Mouse (Mus musculus): ENCODE results near the gene Prune2. TPM values are rescaled to one million over a fixed set of nuclear protein-coding genes. Genes with fewer than 3 reads are reported as not detected.

Prune2 gene
- polyA plus RNA-seq, 1 experiment from 2014 or later, result 7.7 TPM

DNA sequence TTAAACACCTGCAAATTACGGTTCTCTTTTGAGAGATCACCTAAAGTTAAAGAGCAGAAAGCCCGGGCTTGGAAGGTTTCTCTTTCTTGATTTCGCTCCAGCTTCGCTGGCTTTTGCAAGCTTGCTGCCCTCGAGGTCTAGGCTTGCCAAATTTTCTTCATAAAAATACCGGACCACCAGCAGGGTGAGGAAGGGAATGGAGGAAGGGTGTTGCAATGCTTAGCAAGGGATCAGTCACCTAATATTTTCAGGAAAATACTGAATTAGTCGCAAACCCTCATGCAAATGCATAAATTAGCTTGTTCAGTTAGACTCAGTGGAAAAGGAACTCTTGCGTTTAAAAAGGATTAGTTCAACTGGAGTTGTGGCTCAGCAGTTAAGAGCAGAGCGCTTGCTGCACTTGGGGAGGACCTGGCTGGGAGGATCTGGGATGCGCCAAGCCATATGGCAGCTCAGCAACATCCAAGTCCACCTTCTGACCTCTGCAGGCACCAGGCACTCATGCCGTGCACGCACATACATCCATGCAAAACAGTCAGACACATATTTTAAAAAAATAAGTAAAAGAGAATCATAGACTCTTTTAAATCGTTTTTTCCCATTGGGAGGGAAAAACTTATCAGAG, 259.1 kb downstream of the Prune2 start:
- Histone ChIP-seq H3K36me3 (ENCODE audit: control insufficient read depth, insufficient read depth, low read length) (no peaks in the 10 kb centered on the region), H3K27ac (replicated peaks; ENCODE audit: low read depth, low read length) (no peak overlapping the region), H3K4me1 (ENCODE audit: control insufficient read depth, insufficient read depth, low read length) (no peaks in the 10 kb centered on the region), H3K4me2 (ENCODE audit: low read length) (no peak overlapping the region), H3K27me3 (ENCODE audit: control insufficient read depth, insufficient read depth, low read length) (no peaks in the 10 kb centered on the region), H3K9me3 (ENCODE audit: control insufficient read depth, low read length) (no peaks in the 10 kb centered on the region), H3K4me3 (replicated peaks; ENCODE audit: low read depth, low read length) (no peak overlapping the region), H3K9ac (replicated peaks; ENCODE audit: low read length) (no peak overlapping the region)
- no peak for ATAC-seq (ENCODE audit: low FRiP score, low TSS enrichment)
- WGBS, result 77% methylated on average over 13 of the region's 13 CpGs
- no peak for DNase-seq

DNA sequence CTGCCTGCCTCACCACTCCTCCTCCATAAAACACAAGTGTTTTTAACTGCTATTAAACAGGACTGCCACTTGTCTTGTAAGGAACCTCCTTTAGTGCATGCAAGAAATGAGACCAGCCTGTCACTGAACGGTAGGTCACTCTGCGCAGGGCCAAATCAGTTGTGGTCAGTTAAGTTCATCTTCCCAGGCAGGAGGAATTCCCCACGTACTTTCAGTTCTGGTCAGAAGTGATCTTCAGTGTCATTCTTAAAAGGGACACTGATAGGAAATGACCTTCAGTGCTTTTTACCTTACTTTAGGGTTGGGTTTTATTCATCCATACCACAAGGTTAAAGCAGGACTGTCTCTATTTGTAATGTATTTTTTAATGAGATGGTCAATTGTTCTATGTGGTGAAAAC, 262.3 kb downstream of the Prune2 start:
- no peak overlapping the region for H3K27ac ChIP-seq (replicated peaks; ENCODE audit: low read depth, low read length)
- H3K9ac ChIP-seq (replicated peaks; ENCODE audit: low read length), result no peak overlapping the region
- no peaks in the 10 kb centered on the region for H3K9me3 ChIP-seq (ENCODE audit: control insufficient read depth, low read length)
- no peak overlapping the region for H3K4me2 ChIP-seq (ENCODE audit: low read length)
- H3K4me3 ChIP-seq (replicated peaks; ENCODE audit: low read depth, low read length), result no peak overlapping the region
- no peaks in the 10 kb centered on the region for H3K36me3 ChIP-seq (ENCODE audit: control insufficient read depth, insufficient read depth, low read length)
- H3K27me3 ChIP-seq (ENCODE audit: control insufficient read depth, insufficient read depth, low read length), result no peaks in the 10 kb centered on the region
- H3K4me1 ChIP-seq (ENCODE audit: control insufficient read depth, insufficient read depth, low read length), result no peaks in the 10 kb centered on the region
- WGBS, result 91% methylated on average over 3 of the region's 3 CpGs
- ATAC-seq (ENCODE audit: low FRiP score, low TSS enrichment) (no peak), DNase-seq (no peak)

DNA sequence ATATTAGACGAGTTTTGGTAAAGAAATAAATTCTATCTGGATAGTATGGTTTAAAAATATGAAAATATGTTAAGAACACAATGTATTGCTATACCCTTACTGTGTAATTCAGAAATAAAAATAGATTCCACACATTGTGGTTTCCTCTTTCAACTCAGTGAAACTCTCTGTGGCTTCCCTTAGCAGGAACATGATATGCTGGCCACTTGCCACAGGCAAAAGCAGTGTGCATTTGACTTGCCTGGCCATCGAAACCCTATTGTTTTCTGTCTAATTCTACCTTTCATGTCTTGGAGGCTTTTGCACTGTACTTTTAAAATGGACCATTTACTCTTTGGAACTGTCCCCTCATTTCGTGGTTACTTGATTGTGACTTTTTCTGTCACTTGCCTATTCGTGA, 267.9 kb downstream of the Prune2 start:
- ATAC-seq (ENCODE audit: low FRiP score, low TSS enrichment) (no peak), DNase-seq (no peak)
- no peaks in the 10 kb centered on the region for H3K9me3 ChIP-seq (ENCODE audit: control insufficient read depth, low read length)
- H3K27me3 ChIP-seq (ENCODE audit: control insufficient read depth, insufficient read depth, low read length), result no peaks in the 10 kb centered on the region
- WGBS, result 81% methylated on average over 4 of the region's 4 CpGs
- no peak overlapping the region for H3K4me3 ChIP-seq (replicated peaks; ENCODE audit: low read depth, low read length)
- H3K9ac ChIP-seq (replicated peaks; ENCODE audit: low read length), result no peak overlapping the region
- H3K27ac ChIP-seq (replicated peaks; ENCODE audit: low read depth, low read length), result no peak overlapping the region
- no peaks in the 10 kb centered on the region for H3K36me3 ChIP-seq (ENCODE audit: control insufficient read depth, insufficient read depth, low read length)
- no peak overlapping the region for H3K4me2 ChIP-seq (ENCODE audit: low read length)
- no peaks in the 10 kb centered on the region for H3K4me1 ChIP-seq (ENCODE audit: control insufficient read depth, insufficient read depth, low read length)

DNA sequence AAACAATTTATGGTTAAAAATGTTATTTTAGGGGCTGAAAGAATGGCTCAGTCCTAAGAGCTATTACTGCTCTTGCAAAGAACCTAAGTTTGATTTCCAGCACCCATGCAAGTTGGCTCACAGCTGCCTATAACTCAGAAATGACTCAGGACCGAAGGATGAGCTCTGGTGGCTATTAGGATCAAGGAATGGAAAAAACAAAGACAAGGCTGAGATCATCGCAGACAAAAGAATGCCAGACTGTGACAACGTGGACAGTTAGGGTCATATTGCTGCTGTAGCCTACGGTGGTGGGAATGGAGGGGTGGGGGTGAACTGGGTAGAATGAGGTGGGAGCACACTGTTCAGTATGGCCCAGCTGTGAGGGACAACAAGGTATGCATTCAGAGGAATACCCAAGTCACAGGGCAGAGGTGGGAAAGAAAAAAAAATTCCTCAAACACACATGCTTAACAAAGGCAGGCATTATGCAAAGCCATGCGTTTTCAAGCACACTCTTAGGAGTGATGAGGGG, 269.7 kb downstream of the Prune2 start:
- H3K27me3 ChIP-seq (ENCODE audit: control insufficient read depth, insufficient read depth, low read length), result no peaks in the 10 kb centered on the region
- no peak overlapping the region for H3K9ac ChIP-seq (replicated peaks; ENCODE audit: low read length)
- no peak overlapping the region for H3K27ac ChIP-seq (replicated peaks; ENCODE audit: low read depth, low read length)
- no peak overlapping the region for H3K4me2 ChIP-seq (ENCODE audit: low read length)
- no peak for ATAC-seq (ENCODE audit: low FRiP score, low TSS enrichment)
- no peaks in the 10 kb centered on the region for H3K36me3 ChIP-seq (ENCODE audit: control insufficient read depth, insufficient read depth, low read length)
- WGBS, result 71% methylated on average over 5 of the region's 5 CpGs
- H3K4me1 ChIP-seq (ENCODE audit: control insufficient read depth, insufficient read depth, low read length), result no peaks in the 10 kb centered on the region
- DNase-seq, result no peak
- no peaks in the 10 kb centered on the region for H3K9me3 ChIP-seq (ENCODE audit: control insufficient read depth, low read length)
- no peak overlapping the region for H3K4me3 ChIP-seq (replicated peaks; ENCODE audit: low read depth, low read length)

DNA sequence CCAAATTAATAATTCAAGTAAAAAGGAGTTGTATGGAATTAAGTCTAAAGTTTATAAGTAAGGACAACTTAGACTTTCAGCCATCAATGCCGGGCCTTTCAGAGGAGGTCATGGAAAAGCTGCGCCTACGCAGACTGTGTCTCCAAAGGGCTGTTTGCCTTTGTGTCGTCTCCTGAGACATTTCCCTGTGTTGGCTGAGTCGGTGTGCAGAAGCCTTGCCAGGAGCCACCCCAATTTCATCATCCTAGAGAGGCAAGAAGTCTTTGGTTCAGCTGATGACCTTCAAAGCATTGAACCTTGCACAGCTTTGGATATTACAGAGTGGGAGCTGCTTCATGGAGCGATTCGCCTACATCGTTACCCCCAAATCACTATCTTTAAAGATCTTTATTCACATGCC, 270.2 kb downstream of the Prune2 start:
- Histone ChIP-seq H3K27me3 (ENCODE audit: control insufficient read depth, insufficient read depth, low read length) (no peaks in the 10 kb centered on the region), H3K9me3 (ENCODE audit: control insufficient read depth, low read length) (no peaks in the 10 kb centered on the region), H3K4me2 (ENCODE audit: low read length) (no peak overlapping the region), H3K4me3 (replicated peaks; ENCODE audit: low read depth, low read length) (no peak overlapping the region), H3K9ac (replicated peaks; ENCODE audit: low read length) (no peak overlapping the region), H3K36me3 (ENCODE audit: control insufficient read depth, insufficient read depth, low read length) (no peaks in the 10 kb centered on the region), H3K27ac (replicated peaks; ENCODE audit: low read depth, low read length) (no peak overlapping the region), H3K4me1 (ENCODE audit: control insufficient read depth, insufficient read depth, low read length) (no peaks in the 10 kb centered on the region)
- no peak for ATAC-seq (ENCODE audit: low FRiP score, low TSS enrichment)
- DNase-seq, result no peak
- 92% methylated on average over 8 of the region's 8 CpGs for WGBS

DNA sequence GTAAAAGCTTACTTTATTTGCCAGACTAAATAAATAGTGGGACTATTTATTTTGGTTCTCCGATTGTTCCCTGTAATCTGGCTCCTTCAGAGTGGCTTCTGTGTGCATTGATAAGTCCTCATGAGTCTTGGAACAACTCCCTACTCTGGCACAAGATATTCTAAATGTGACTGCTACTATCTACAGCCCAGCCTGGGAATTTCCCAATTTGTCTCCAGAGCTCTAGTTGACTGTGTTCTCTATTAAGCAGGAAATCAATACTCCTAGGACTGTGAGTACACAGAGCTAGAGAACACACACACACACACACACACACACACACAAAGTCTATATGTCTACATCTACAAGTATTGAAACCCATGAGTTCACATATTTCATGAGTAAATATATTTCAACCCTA, 274.1 kb downstream of the Prune2 start:
- Histone ChIP-seq H3K27ac (replicated peaks; ENCODE audit: low read depth, low read length) (no peak overlapping the region), H3K9ac (replicated peaks; ENCODE audit: low read length) (no peak overlapping the region), H3K4me3 (replicated peaks; ENCODE audit: low read depth, low read length) (no peak overlapping the region), H3K36me3 (ENCODE audit: control insufficient read depth, insufficient read depth, low read length) (no peaks in the 10 kb centered on the region), H3K9me3 (ENCODE audit: control insufficient read depth, low read length) (no peaks in the 10 kb centered on the region), H3K4me2 (ENCODE audit: low read length) (no peak overlapping the region), H3K27me3 (ENCODE audit: control insufficient read depth, insufficient read depth, low read length) (no peaks in the 10 kb centered on the region), H3K4me1 (ENCODE audit: control insufficient read depth, insufficient read depth, low read length) (no peaks in the 10 kb centered on the region)
- ATAC-seq (ENCODE audit: low FRiP score, low TSS enrichment) (no peak), DNase-seq (no peak)
- WGBS, result 93% methylated on average over 1 of the region's 1 CpGs

DNA sequence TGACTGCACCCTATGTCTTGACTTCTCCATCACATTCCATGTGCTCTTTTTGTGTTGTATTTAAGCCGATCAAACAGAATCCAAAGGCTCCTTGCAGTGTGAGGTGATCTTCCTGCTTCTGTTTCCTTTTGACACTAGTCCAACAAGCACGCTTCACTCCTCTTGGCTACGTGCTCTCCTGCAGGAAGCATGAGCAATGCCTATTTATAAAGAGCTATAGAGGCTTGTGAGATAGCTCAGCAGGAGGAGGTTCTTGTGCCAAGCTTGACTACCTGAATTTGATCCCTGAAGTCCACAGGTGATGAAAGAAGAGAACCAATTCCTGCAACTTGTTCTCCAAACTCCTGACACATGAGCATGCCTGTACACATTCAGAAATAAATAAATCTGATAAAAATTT, 282.6 kb downstream of the Prune2 start:
- H3K9ac ChIP-seq (replicated peaks; ENCODE audit: low read length), result no peak overlapping the region
- WGBS, result 91% methylated on average over 3 of the region's 3 CpGs

DNA sequence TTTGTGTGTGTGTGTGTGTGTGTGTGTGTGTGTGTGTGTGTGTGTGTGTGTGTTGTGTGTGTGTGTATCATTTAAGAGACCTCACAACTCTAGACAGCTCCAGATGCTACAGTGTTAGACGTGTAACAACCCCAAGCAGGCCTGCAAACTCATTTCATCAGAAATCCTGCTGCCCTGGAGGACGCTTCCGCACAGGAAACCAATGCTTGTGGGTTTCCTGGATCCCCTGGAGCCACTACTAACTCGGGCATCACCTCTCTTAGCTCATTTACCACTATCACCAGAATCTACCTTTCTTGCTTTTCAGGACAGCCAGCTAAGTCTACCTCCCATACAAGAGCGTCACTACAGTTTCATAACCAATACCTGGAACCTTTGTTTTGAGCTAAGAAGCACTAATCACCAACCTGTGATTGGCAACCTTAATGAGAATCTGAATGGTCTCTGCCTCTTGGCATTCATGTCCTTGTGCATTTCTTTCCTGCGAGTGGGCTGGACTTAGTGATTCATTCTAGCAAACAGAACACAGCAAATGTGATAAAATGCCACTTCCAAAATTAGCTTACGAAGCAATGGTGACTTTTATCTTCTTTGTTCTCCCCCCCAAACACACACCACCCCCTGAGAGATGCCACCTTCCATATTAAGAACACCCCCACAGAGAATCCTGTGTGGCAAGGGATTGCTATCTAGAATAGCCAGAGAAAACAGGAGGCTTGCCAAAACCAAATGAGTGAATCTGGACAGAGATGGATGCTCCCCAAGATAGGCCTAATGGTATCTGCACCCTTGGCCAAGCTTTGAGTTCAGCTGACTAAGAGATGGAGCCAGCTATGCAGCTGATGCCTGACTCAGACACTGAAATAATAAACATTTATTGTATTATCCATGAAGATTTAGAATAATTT, 284.5 kb downstream of the Prune2 start:
- no peaks in the 10 kb centered on the region for H3K9me3 ChIP-seq (ENCODE audit: control insufficient read depth, low read length)
- no peak overlapping the region for H3K9ac ChIP-seq (replicated peaks; ENCODE audit: low read length)
- H3K4me3 ChIP-seq (replicated peaks; ENCODE audit: low read depth, low read length), result no peak overlapping the region
- no peaks in the 10 kb centered on the region for H3K36me3 ChIP-seq (ENCODE audit: control insufficient read depth, insufficient read depth, low read length)
- H3K4me1 ChIP-seq (ENCODE audit: control insufficient read depth, insufficient read depth, low read length), result no peaks in the 10 kb centered on the region
- H3K4me2 ChIP-seq (ENCODE audit: low read length), result no peak overlapping the region
- H3K27me3 ChIP-seq (ENCODE audit: control insufficient read depth, insufficient read depth, low read length), result no peaks in the 10 kb centered on the region
- no peak for ATAC-seq (ENCODE audit: low FRiP score, low TSS enrichment)
- no peak overlapping the region for H3K27ac ChIP-seq (replicated peaks; ENCODE audit: low read depth, low read length)
- DNase-seq, result no peak
- WGBS, result 91% methylated on average over 7 of the region's 7 CpGs

More for the DNA sequence above, 282.6 kb downstream of the Prune2 start:
- Histone ChIP-seq H3K9me3 (ENCODE audit: control insufficient read depth, low read length) (no peaks in the 10 kb centered on the region), H3K27me3 (ENCODE audit: control insufficient read depth, insufficient read depth, low read length) (no peaks in the 10 kb centered on the region), H3K4me3 (replicated peaks; ENCODE audit: low read depth, low read length) (no peak overlapping the region), H3K27ac (replicated peaks; ENCODE audit: low read depth, low read length) (no peak overlapping the region), H3K4me2 (ENCODE audit: low read length) (no peak overlapping the region), H3K4me1 (ENCODE audit: control insufficient read depth, insufficient read depth, low read length) (no peaks in the 10 kb centered on the region), H3K36me3 (ENCODE audit: control insufficient read depth, insufficient read depth, low read length) (no peaks in the 10 kb centered on the region)
- DNase-seq (no peak), ATAC-seq (ENCODE audit: low FRiP score, low TSS enrichment) (no peak)

DNA sequence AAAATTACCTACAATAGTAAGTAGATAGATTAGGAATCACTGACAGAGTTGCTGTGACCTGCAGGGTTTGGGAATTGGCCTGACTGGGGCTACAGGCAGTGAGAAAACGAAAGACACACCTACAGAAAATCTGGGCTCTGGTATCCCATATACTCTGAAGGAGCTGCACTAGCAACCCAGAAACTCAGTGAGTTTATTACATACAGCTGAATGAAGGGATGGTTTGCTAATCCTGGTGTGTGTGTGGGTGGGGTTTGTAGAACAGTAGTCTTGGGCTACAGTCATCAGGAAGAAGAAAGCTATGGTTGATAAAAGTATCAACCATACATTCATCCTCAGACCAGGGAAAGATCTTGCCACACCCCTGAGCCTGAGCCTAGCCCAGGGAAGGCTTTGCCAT, 285.3 kb downstream of the Prune2 start:
- Histone ChIP-seq H3K4me2 (ENCODE audit: low read length) (no peak overlapping the region), H3K4me1 (ENCODE audit: control insufficient read depth, insufficient read depth, low read length) (no peaks in the 10 kb centered on the region), H3K4me3 (replicated peaks; ENCODE audit: low read depth, low read length) (no peak overlapping the region), H3K27me3 (ENCODE audit: control insufficient read depth, insufficient read depth, low read length) (no peaks in the 10 kb centered on the region), H3K27ac (replicated peaks; ENCODE audit: low read depth, low read length) (no peak overlapping the region), H3K9ac (replicated peaks; ENCODE audit: low read length) (no peak overlapping the region), H3K36me3 (ENCODE audit: control insufficient read depth, insufficient read depth, low read length) (no peaks in the 10 kb centered on the region), H3K9me3 (ENCODE audit: control insufficient read depth, low read length) (no peaks in the 10 kb centered on the region)
- DNase-seq (no peak), ATAC-seq (ENCODE audit: low FRiP score, low TSS enrichment) (no peak)
- 84% methylated on average over 1 of the region's 1 CpGs for WGBS

All from midbrain, embryonic 14.5 days (tissue).